Mouse (Mus musculus) heart, postnatal 0 days (tissue): ENCODE measurements at regions not wholly inside any gene's neighbourhood (a gene's known extent, or its start where the extent isn't known, plus 50 kb on each side); places are given as distances from the start of the nearest gene placed in this dataset.

ENCODE experiments used
- ATAC-seq: fragments of 200-750 bp; cut with Nextera tagmentation; 2 replicates; pipeline ENCODE4 v1.8.0; 2017; ENCODE audit warnings: low read depth, moderate number of reproducible peaks, moderate library complexity; ENCODE audit not compliant: insufficient read depth
- DNase-seq: peaks from one replicate; pipeline ENCODE4 v3.0.0-alpha.2; 2016; ENCODE audit warnings: low spot score
- H3K27ac ChIP-seq: fragments of 300-500 bp; sonication (generic); 2 replicates; pipeline ENCODE4 v1.5.1; 2014; ENCODE audit warnings: low read depth, mild to moderate bottlenecking
- H3K27me3 ChIP-seq: fragments of 300-500 bp; sonication (generic); 2 replicates; pipeline ENCODE4 v1.6.1; 2014; ENCODE audit warnings: low read length, mixed read lengths; ENCODE audit not compliant: control insufficient read depth, insufficient read depth
- H3K36me3 ChIP-seq: fragments of 300-500 bp; sonication (generic); replicated peaks from 2 replicates; pipeline ENCODE4 v1.6.1; 2014; ENCODE audit warnings: low read length, mixed read lengths; ENCODE audit not compliant: control insufficient read depth, insufficient read depth
- H3K4me1 ChIP-seq: fragments of 300-500 bp; sonication (generic); 2 replicates; pipeline ENCODE4 v1.6.1; 2014; ENCODE audit warnings: antibody characterized with exemption; ENCODE audit not compliant: control insufficient read depth, insufficient read depth
- H3K4me2 ChIP-seq: fragments of 300-500 bp; sonication (generic); 2 replicates; pipeline ENCODE4 v1.6.1; 2014; ENCODE audit warnings: low read depth, mild to moderate bottlenecking, low read length, moderate library complexity
- H3K4me3 ChIP-seq: fragments of 300-500 bp; sonication (generic); 2 replicates; pipeline ENCODE4 v1.5.1; 2014; ENCODE audit warnings: low read depth, low read length
- H3K9ac ChIP-seq: fragments of 300-500 bp; sonication (generic); replicated peaks from 2 replicates; pipeline ENCODE4 v1.6.1; 2014; ENCODE audit warnings: low read depth, low read length, mixed read lengths
- H3K9me3 ChIP-seq: fragments of 300-500 bp; sonication (generic); replicated peaks from 2 replicates; pipeline ENCODE4 v1.6.1; 2016; ENCODE audit warnings: low read length; ENCODE audit not compliant: control insufficient read depth
- CTCF ChIP-seq: IDR thresholded peaks from 2 replicates; pipeline ENCODE4 v1.5.1; 2016; ENCODE audit warnings: antibody characterized with exemption, control low read depth, low read depth
- EP300 ChIP-seq: IDR thresholded peaks from 2 replicates; pipeline ENCODE4 v1.6.1; 2016; ENCODE audit warnings: antibody characterized with exemption, low read depth
- WGBS: fragments of 180-500 bp; shearing (Covaris S2); extraction: QIAGEN DNeasy Blood & Tissue Kit; methylation state at CpG from one replicate; pipeline ENCODE4 v1.1.7; 2014; 5-methylcytosine and 5-hydroxymethylcytosine counted together

DNA sequence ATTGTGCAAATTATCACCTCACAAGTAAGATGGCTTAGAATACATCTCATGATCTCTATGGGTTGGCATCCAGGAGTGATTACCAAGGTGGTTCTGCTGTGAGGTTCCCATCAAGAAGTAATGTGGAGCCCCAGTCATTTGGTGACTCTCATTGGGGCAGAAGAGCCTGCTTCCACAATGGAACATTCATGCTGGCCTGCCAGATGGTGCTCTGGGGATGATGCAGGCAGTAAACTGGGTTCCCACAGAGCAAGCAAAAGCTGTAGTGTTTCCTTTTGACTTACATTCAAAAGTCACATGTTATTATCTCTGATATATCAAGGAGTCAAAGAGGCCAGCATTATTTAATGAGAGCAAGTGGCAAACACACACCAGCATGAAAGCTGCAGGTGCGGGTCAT is 360.4 kb downstream of the Pik3r1 start:
- Histone ChIP-seq H3K27ac (no peak overlapping the region), H3K27me3 (no peaks in the 10 kb centered on the region), H3K36me3 (no peaks in the 10 kb centered on the region), H3K9ac (no peak overlapping the region), H3K4me2 (no peak overlapping the region), H3K4me1 (no peaks in the 10 kb centered on the region), H3K4me3 (no peak overlapping the region), H3K9me3 (no peaks in the 10 kb centered on the region)
- DNase-seq (no peak), ATAC-seq (no peak)
- TF ChIP-seq EP300 (no peak), CTCF (no peak)
- WGBS: 81% methylated on average over 1 of the region's 1 CpGs

DNA sequence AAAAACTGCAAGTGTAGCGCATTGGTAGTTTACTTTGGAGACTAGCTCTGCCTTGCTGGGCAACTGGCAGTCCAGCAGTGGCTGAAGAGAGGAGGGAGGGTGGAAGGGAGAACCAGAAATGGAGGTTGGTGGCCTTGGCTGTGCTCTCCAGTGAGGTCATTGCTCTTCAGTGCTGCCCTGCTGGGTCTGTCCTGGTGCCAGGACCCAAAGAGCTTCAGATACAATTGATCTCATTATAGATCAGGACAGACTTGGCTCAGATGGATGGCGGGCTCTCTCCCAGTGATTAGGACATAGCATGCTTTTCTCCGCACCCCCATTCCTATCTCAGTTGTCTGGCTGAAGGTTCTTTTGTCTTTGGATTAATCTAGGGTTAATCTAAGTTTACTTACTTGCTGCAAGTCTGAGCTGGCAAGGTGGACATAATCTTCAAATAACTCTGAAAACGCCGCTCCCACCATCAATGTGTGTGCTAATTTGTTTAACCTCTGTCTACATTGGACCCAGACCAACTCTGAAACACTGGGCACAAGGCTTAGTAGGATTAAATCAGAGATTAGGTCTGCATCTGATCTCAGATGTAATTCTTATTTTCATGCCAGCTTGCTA is 394.3 kb downstream of the Pik3r1 start:
- Histone ChIP-seq H3K27me3 (no peaks in the 10 kb centered on the region), H3K4me1 (no peaks in the 10 kb centered on the region), H3K36me3 (no peaks in the 10 kb centered on the region), H3K4me2 (no peak overlapping the region), H3K9ac (no peak overlapping the region), H3K9me3 (no peaks in the 10 kb centered on the region), H3K27ac (no peak overlapping the region), H3K4me3 (no peak overlapping the region)
- ATAC-seq (no peak), DNase-seq (no peak)
- whole genome bisulfite sequencing: 82% methylated on average over 5 of the region's 5 CpGs
- no peak for TF ChIP-seq CTCF
- TF ChIP-seq EP300: no peak

DNA sequence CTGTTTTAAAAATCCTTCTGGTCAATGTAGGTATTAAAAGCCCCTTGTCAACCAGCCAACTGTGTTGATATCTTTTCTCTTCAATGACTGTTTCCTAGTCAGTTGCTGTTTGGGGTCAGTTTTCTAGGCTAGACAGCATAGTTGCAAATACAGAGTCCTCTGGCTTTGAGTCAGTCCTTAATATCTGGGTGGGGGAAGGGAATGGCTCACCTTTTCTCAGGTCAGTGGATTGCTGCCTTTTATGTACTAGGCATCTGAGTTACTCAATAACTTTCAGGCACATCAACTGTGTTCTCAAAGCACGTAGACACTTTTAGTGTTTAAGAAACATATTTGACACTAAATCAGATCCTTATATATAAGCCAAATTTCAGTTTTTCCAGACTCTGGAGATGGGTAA is 396.1 kb downstream of the Pik3r1 start:
- ATAC-seq (no peak), DNase-seq (no peak)
- Histone ChIP-seq H3K36me3 (no peaks in the 10 kb centered on the region), H3K4me3 (no peak overlapping the region), H3K4me2 (no peak overlapping the region), H3K9ac (no peak overlapping the region), H3K27me3 (no peaks in the 10 kb centered on the region), H3K9me3 (no peaks in the 10 kb centered on the region), H3K27ac (no peak overlapping the region), H3K4me1 (no peaks in the 10 kb centered on the region)
- WGBS: 83% methylated on average over 1 of the region's 1 CpGs
- TF ChIP-seq CTCF (no peak), EP300 (no peak)

DNA sequence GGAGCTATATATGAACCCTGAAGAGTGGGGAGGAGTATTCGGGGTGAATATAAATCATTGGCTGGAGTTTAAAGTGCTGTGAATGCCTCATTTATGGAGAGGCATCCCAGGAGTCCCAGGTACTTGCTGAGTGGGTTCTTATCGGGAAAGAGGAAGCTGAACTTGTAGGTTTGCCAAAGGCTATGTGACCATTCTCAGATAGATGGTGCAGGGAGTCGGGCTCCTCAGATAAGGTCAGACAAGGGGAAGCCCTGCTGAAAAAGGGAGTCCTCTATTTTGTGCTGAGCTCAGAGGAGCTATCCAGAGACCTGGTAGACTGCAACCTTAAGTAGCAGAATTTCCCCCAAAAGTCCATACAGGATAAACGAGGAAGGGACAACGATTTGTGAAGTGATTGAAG is 399.8 kb downstream of the Pik3r1 start:
- 42% methylated on average over 5 of the region's 5 CpGs for WGBS
- no peak overlapping the region for H3K4me2 ChIP-seq
- no peak overlapping the region for H3K9ac ChIP-seq
- no peak overlapping the region for H3K4me3 ChIP-seq
- TF ChIP-seq CTCF (no peak), EP300 (no peak)
- no peaks in the 10 kb centered on the region for H3K27me3 ChIP-seq
- no peaks in the 10 kb centered on the region for H3K36me3 ChIP-seq
- no peak for DNase-seq
- no peaks in the 10 kb centered on the region for H3K4me1 ChIP-seq
- no peak overlapping the region for H3K27ac ChIP-seq
- ATAC-seq: no peak
- no peaks in the 10 kb centered on the region for H3K9me3 ChIP-seq

DNA sequence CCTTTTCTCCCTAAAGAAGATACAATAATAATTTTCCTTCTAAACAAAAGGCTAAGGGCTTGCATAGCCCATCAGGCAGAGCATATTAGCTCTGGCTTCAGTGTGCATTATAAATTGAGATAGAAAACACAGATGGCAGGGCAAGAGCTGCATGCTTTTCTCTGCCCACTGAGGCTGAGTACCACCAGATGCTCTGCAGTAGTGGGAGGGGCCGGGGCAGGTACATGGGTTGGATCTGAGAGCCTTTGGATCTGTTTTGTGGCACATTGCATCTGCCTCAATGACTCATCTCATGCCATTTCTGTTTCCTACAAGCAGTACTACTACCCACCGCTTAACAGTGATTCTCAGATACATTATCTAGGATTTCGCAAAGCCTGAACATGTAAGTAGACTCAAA is 412.7 kb downstream of the Pik3r1 start:
- Histone ChIP-seq H3K9me3 (no peaks in the 10 kb centered on the region), H3K4me2 (no peak overlapping the region), H3K36me3 (no peaks in the 10 kb centered on the region), H3K4me3 (no peak overlapping the region), H3K27ac (no peak overlapping the region), H3K4me1 (no peaks in the 10 kb centered on the region), H3K27me3 (no peaks in the 10 kb centered on the region), H3K9ac (no peak overlapping the region)
- TF ChIP-seq EP300 (no peak), CTCF (no peak)
- 81% methylated on average over 3 of the region's 3 CpGs for WGBS
- ATAC-seq: no peak
- DNase-seq: no peak

DNA sequence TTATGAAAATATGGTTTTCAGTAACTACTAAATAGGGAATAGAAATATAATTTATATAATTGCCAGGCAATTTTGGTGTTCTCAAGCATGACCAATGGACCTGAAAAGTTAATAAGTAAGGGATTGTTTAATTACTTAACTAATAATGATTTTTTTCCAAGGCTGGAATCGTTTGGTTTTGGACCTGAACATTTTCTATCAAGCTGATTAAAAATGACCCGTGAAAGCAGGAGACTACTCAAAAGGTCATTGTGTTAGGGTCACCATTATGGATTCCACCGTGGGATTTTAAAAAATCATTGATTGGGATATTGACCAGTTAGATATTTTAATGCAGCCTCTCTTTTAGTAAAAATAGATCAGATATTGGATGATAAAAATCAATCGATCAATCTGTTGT is 416.9 kb downstream of the Pik3r1 start:
- DNase-seq: no peak
- TF ChIP-seq CTCF: no peak
- no peak for TF ChIP-seq EP300
- H3K4me3 ChIP-seq: no peak overlapping the region
- 77% methylated on average over 4 of the region's 4 CpGs for WGBS
- no peak overlapping the region for H3K27ac ChIP-seq
- H3K27me3 ChIP-seq: no peaks in the 10 kb centered on the region
- H3K4me1 ChIP-seq: no peaks in the 10 kb centered on the region
- no peak for ATAC-seq
- H3K36me3 ChIP-seq: no peaks in the 10 kb centered on the region
- H3K9me3 ChIP-seq: no peaks in the 10 kb centered on the region
- H3K9ac ChIP-seq: no peak overlapping the region
- no peak overlapping the region for H3K4me2 ChIP-seq
